10 mouse cellular contexts compared by ENCODE assay signal in the genomic region with DNA sequence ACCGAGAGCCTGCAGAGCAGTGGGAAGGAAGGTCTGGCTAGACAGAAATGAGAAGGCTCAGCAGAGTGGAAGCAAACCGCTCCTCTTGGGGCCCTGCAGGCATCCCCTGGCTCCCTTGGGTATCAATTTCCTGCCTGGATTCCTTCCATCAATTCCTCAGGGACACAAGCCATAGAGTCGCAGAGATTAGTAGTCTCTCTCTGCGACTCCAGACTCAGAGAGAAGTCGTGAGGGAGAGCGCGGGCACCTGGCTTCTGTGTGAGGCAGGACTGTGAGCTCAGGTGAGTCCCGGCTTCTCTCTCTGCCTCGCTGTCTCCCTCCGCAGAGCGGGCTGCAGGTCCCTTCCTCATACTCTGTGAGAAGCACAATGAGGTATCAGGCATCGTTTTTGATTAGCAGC.
DNase-seq lines count a peak whose midpoint lies in the region; ATAC-seq lines count a peak whose summit lies in the region.
"Had no signal": no experiment of that assay in that cellular context is flagged by ENCODE, and none has a peak within 500 bp of the region (broad histone marks: within the 10 kb centered on the region; RNA-seq: fewer than 3 reads in every experiment).

No protein-coding gene starts in this region.

- DNase-seq in retina, postnatal 1 day, result peak; percentile 62
- DNase-seq in retina, embryonic 14.5 days (ENCODE audit: low spot score), result no peak
- DNase-seq in right cerebral cortex, postnatal 25 days, result no peak
- no peak for DNase-seq in left cerebral cortex, adult 9 months (ENCODE audit: low spot score in 2 of 2)
- no peak for DNase-seq in gastrocnemius, postnatal 4 days (ENCODE audit: low spot score in 2 of 2)

- 34% methylated on average over 12 of the region's 12 CpGs for WGBS in hindbrain, embryonic 16.5 days
- 26% methylated on average over 12 of the region's 12 CpGs for WGBS in limb, embryonic 15.5 days
- 28% methylated on average over 12 of the region's 12 CpGs for WGBS in stomach, embryonic 16.5 days

- ATAC-seq in hindbrain, embryonic 16.5 days, result peak; percentile 26
- no peak for ATAC-seq in limb, embryonic 15.5 days (ENCODE audit: insufficient number of reproducible peaks, low FRiP score, low TSS enrichment, low read depth)
- ATAC-seq in stomach, embryonic 16.5 days (ENCODE audit: insufficient read depth, low FRiP score), result no peak

- H3K36me3 ChIP-seq in hindbrain, embryonic 16.5 days (ENCODE audit: control insufficient read depth, insufficient read depth, low read length), result no peaks in the 10 kb centered on the region
- no peaks in the 10 kb centered on the region for H3K36me3 ChIP-seq in limb, embryonic 15.5 days
- no peaks in the 10 kb centered on the region for H3K36me3 ChIP-seq in stomach, embryonic 16.5 days (ENCODE audit: control insufficient read depth, insufficient read depth, low read length)

- H3K27ac ChIP-seq in hindbrain, embryonic 16.5 days (ENCODE audit: low read depth, low read length), result no peak overlapping the region
- no peak overlapping the region for H3K27ac ChIP-seq in limb, embryonic 15.5 days
- H3K27ac ChIP-seq in stomach, embryonic 16.5 days (ENCODE audit: low read length), result peak overlapping the region; percentile 52; the same call in 1 of the 2 replicates
- H3K27ac ChIP-seq: liver, embryonic 14.5 days had no signal

- no peak overlapping the region for H3K4me3 ChIP-seq in hindbrain, embryonic 16.5 days (ENCODE audit: low read length)
- no peak overlapping the region for H3K4me3 ChIP-seq in limb, embryonic 15.5 days
- H3K4me3 ChIP-seq in stomach, embryonic 16.5 days (replicated peaks; ENCODE audit: low read length), result 0 out of 2 replicates have a peak overlapping the region, but pooled peaks have one; percentile 8
- H3K4me3 ChIP-seq: erythroblast, embryonic 14.5 days had no signal

- no peaks in the 10 kb centered on the region for H3K27me3 ChIP-seq in hindbrain, embryonic 16.5 days (replicated peaks; ENCODE audit: control insufficient read depth, insufficient read depth, low read length)
- no peaks in the 10 kb centered on the region for H3K27me3 ChIP-seq in limb, embryonic 15.5 days
- peaks cover 4% of the 10 kb centered on the region; the same call in 1 of the 2 replicates for H3K27me3 ChIP-seq in stomach, embryonic 16.5 days (ENCODE audit: control insufficient read depth, insufficient read depth, low read length)

- H3K9me3 ChIP-seq in hindbrain, embryonic 16.5 days (ENCODE audit: control insufficient read depth, low read length), result no peaks in the 10 kb centered on the region
- no peaks in the 10 kb centered on the region for H3K9me3 ChIP-seq in limb, embryonic 15.5 days
- no peaks in the 10 kb centered on the region for H3K9me3 ChIP-seq in stomach, embryonic 16.5 days (replicated peaks; ENCODE audit: control insufficient read depth, low read length)

- H3K4me1 ChIP-seq in hindbrain, embryonic 16.5 days (ENCODE audit: control insufficient read depth, insufficient read depth, low read depth, low read length), result peaks cover 27% of the 10 kb centered on the region
- peaks cover 41% of the 10 kb centered on the region for H3K4me1 ChIP-seq in limb, embryonic 15.5 days
- H3K4me1 ChIP-seq in stomach, embryonic 16.5 days (ENCODE audit: control insufficient read depth, insufficient read depth, low read length), result peaks cover 32% of the 10 kb centered on the region

- no peak overlapping the region for H3K9ac ChIP-seq in hindbrain, embryonic 16.5 days (ENCODE audit: low read depth, low read length)
- no peak overlapping the region for H3K9ac ChIP-seq in limb, embryonic 15.5 days
- peak overlapping the region; percentile 54 for H3K9ac ChIP-seq in stomach, embryonic 16.5 days (ENCODE audit: low read length)
- H3K9ac ChIP-seq: liver, embryonic 14.5 days had no signal

- peak overlapping the region; percentile 10; the same call in 1 of the 2 replicates for H3K4me2 ChIP-seq in hindbrain, embryonic 16.5 days (ENCODE audit: low read length)
- peak overlapping the region; percentile 29 for H3K4me2 ChIP-seq in limb, embryonic 15.5 days
- peak overlapping the region; percentile 43 for H3K4me2 ChIP-seq in stomach, embryonic 16.5 days (ENCODE audit: low read depth, low read length)
